Mouse (Mus musculus): Measurements from ENCODE around the gene Aqp1. TPM values are rescaled to one million over a fixed set of nuclear protein-coding genes. Genes with fewer than 3 reads are reported as not detected.
A peak's percentile ranks its signal among the peaks of the same experiment; 100 is the strongest.

Aqp1 gene
- polyA plus RNA-seq, 1 experiment from 2014 or later: 259 TPM

GRCm38 (mm10) chr6:55345264-55345663 is 9.0 kb downstream of the Aqp1 start:
- no peak for DNase-seq (ENCODE audit: low read depth, low spot score)
- POLR2A ChIA-PET: no interaction called here

DNA sequence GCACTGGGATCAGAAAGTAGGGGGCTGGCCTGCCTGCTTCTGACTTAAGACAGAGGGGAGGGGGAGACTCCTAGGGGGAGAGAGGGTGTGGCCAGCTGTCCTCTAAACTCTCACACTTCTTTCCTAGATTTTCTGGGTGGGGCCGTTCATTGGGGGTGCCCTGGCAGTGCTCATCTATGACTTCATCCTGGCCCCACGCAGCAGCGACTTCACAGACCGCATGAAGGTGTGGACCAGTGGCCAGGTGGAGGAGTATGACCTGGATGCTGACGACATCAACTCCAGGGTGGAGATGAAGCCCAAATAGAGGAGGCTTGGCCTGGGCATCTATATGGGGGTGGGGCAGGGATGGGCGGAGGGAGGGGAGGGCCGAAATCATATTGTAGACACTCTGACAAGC is 10.3 kb downstream of the Aqp1 start:
- in situ Hi-C loops (cut with MboI; ENCODE audit: low pct_unique_long_range_greater_than_20kb): no loop called here
- DNase-seq (ENCODE audit: low read depth, low spot score) (no peak), ATAC-seq (no peak)
- H3K27me3 ChIP-seq: no peaks in the 10 kb centered on the region
- ChIA-PET CTCF (interaction anchor here (1.3 to 2.0 kb wide), 3 partner anchors 18 to 113 kb away, joined by 3 to 5 read pairs (median 3); no protein-coding TSS in a partner anchor), POLR2A (interaction anchor here (0.5 to 0.9 kb wide), 2 partner anchors 10 to 60 kb away, joined by 3 to 7 read pairs; no protein-coding TSS in a partner anchor)
- no peak for TF ChIP-seq CTCF (IDR thresholded peaks at IDR 0.05)

More at GRCm38 (mm10) chr6:55345264-55345663, 9.0 kb downstream of the Aqp1 start:
- in situ Hi-C loops (cut with MboI; ENCODE audit: low pct_unique_long_range_greater_than_20kb): no loop called here
- no peak for ATAC-seq
- H3K27me3 ChIP-seq: no peaks in the 10 kb centered on the region
- no peak for TF ChIP-seq CTCF (IDR thresholded peaks at IDR 0.05)
- CTCF ChIA-PET: no interaction called here

GRCm38 (mm10) chr6:55347711-55348571 is 11.7 kb downstream of the Aqp1 start:
- POLR2A ChIA-PET: interaction anchor here (0.5 to 1.0 kb wide), 3 partner anchors 9 to 505 kb away, joined by 3 to 4 read pairs (median 3); no protein-coding TSS in a partner anchor
- in situ Hi-C loops (cut with MboI; ENCODE audit: low pct_unique_long_range_greater_than_20kb): no loop called here
- no peaks in the 10 kb centered on the region for H3K27me3 ChIP-seq
- CTCF ChIA-PET: interaction anchor here (1.3 to 2.3 kb wide), 5 partner anchors 11 to 115 kb away, joined by 3 to 8 read pairs (median 3); no protein-coding TSS in a partner anchor
- DNase-seq (ENCODE audit: low read depth, low spot score): no peak
- no peak for TF ChIP-seq CTCF (IDR thresholded peaks at IDR 0.05)
- ATAC-seq: no peak

- DNase-seq (ENCODE audit: low read depth, low spot score) (no peak), ATAC-seq (no peak)
- in situ Hi-C loops (cut with MboI; ENCODE audit: low pct_unique_long_range_greater_than_20kb): no loop called here
- no peaks in the 10 kb centered on the region for H3K27me3 ChIP-seq
- TF ChIP-seq CTCF (IDR thresholded peaks at IDR 0.05): no peak
- ChIA-PET POLR2A (interaction anchor here (0.7 kb wide), 1 partner anchor 12 kb away, joined by 4 read pairs; the partner anchor contains the start of gene Aqp1), CTCF (interaction anchor here (1.1 to 2.3 kb wide), 3 partner anchors 9 to 27 kb away, joined by 3 to 8 read pairs (median 5); partner anchors contain the start of gene Ghrhr)
Measured at GRCm38 (mm10) chr6:55349231-55349630, 13.0 kb downstream of the Aqp1 start.

DNA sequence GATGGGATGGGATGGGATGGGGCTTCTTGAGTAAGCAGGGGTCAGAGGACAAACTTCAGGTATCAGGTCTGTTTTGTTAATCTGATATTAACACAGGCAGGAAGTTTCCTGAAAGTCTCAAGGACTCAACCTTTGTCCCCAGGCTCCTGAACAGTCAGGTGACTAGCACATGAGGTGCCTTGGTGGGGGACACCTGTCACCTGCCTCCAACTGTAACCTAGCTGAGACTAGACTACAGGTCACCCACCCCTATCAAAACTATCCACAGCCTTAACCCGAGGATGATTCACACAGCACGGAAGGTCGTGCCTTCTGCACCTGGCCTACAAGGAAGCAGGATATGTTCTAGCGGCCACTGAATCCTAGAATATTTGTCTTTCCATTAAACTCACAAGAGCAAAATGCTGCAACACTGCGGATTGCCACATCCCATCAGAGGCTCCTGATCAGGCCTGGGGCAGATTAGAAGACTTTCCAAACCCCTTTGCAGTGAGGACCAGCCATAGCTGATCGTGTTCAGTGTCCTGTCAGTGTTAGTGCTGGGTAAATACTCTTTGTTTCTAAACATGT is 14.2 kb downstream of the Aqp1 start:
- ATAC-seq (no peak), DNase-seq (ENCODE audit: low read depth, low spot score) (no peak)
- TF ChIP-seq CTCF (IDR thresholded peaks at IDR 0.05): no peak
- ChIA-PET CTCF (interaction anchor here (1.2 kb wide), 1 partner anchor 10 kb away, joined by 3 read pairs; no protein-coding TSS in a partner anchor), POLR2A (no interaction called here)
- in situ Hi-C loops (cut with MboI; ENCODE audit: low pct_unique_long_range_greater_than_20kb): no loop called here
- H3K27me3 ChIP-seq: no peaks in the 10 kb centered on the region

DNA sequence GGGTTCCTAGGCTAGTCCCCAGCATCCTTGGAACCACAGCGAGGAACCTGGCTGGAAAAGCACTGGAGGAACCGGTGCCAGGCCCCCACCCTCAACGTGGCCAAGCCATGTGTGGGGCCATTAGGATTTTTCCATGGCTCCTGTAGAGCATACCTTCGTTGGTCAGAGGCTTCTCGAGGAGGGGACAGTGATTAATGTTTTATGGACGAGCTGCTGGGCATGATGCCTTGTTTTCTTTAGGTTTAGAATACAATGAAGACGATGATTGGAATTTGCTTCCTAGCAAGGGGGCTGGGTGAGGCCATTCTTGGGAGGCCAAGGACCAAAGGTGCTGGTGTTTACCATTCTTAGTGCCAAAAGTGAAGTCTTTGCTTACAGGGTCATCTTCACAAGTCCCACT is 15.5 kb downstream of the Aqp1 start:
- CTCF ChIA-PET: no interaction called here
- POLR2A ChIA-PET: interaction anchor here (0.8 kb wide), 2 partner anchors 24 to 127 kb away, joined by 3 read pairs; no protein-coding TSS in a partner anchor
- no peaks in the 10 kb centered on the region for H3K27me3 ChIP-seq
- DNase-seq (ENCODE audit: low read depth, low spot score) (peak; percentile 73), ATAC-seq (peak; percentile 74)
- in situ Hi-C loops (cut with MboI; ENCODE audit: low pct_unique_long_range_greater_than_20kb): no loop called here
- no peak for TF ChIP-seq CTCF (IDR thresholded peaks at IDR 0.05)

DNA sequence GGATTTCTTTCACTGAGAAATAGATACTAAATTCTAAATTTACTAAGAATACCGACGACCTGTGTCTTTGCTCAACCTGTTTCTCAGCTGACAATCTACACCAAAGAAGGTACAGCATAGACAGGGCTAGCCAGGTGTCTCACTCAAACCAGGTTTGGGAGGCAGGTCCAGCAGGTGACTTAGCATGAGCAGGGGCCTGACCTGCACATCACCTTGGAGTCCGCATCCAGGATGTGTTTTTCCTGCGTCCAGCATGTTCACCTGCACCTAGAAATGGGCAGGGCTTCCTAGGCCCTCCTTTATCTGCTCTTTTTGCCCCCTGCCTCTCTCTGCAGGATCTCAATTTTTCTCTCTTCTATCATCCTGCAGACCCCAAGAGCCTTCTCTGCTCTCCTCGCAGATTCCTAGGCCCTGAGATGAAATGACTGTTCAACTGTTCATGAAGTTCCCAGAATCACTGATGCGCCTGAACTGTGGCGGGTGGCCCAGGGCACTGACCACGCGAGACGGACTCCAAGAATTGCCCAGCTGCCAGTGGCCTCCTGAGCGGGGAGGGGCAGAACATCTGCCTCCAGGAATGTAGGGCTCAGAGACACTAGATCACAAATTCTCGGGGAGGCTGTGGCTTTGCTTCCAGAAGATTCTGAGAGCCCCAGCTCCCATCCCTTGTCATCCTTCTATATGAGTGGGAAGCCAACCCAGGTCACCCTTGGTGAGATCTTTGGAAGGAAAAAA is 17.6 kb downstream of the Aqp1 start:
- ChIA-PET POLR2A (interaction anchor here (0.5 kb wide), 1 partner anchor 58 kb away, joined by 3 read pairs; no protein-coding TSS in a partner anchor), CTCF (interaction anchor here (0.6 to 1.4 kb wide), 2 partner anchors 18 to 122 kb away, joined by 3 to 4 read pairs; partner anchors contain the start of gene Aqp1)
- ATAC-seq (no peak), DNase-seq (ENCODE audit: low read depth, low spot score) (no peak)
- in situ Hi-C loops (cut with MboI; ENCODE audit: low pct_unique_long_range_greater_than_20kb): no loop called here
- TF ChIP-seq CTCF (IDR thresholded peaks at IDR 0.05): no peak
- H3K27me3 ChIP-seq: no peaks in the 10 kb centered on the region

GRCm38 (mm10) chr6:55354456-55355117 is 18.4 kb downstream of the Aqp1 start:
- no peaks in the 10 kb centered on the region for H3K27me3 ChIP-seq
- in situ Hi-C loops (cut with MboI; ENCODE audit: low pct_unique_long_range_greater_than_20kb): no loop called here
- no peak for TF ChIP-seq CTCF (IDR thresholded peaks at IDR 0.05)
- ChIA-PET CTCF (interaction anchor here (1.4 to 1.8 kb wide), 2 partner anchors 11 to 122 kb away, joined by 4 read pairs; no protein-coding TSS in a partner anchor), POLR2A (interaction anchor here (0.5 to 0.7 kb wide), 4 partner anchors 10 to 59 kb away, joined by 3 read pairs; no protein-coding TSS in a partner anchor)
- DNase-seq (ENCODE audit: low read depth, low spot score) (no peak), ATAC-seq (no peak)

DNA sequence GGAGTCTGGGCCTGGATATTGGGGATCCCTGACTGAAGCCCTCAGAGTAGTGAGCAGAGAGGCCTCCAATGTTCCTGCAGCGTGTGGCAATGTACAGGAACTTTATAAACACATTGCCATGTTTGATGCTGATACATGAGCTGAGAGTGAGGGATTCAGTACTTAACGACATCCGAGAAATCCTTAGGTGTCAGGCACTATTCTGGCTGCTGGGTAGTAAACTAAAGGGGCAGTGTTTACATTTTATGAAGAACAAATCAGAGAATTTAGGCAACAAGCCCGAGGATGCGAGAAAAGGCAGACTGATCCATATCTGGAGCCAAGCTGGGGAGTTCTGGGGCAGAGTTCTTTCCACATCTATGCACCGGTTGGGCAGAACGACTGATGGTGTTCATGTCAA is 19.3 kb downstream of the Aqp1 start:
- no peak for ATAC-seq
- DNase-seq (ENCODE audit: low read depth, low spot score): no peak
- in situ Hi-C loops (cut with MboI; ENCODE audit: low pct_unique_long_range_greater_than_20kb): no loop called here
- no peak for TF ChIP-seq CTCF (IDR thresholded peaks at IDR 0.05)
- ChIA-PET POLR2A (interaction anchor here (0.5 to 0.7 kb wide), 3 partner anchors 9 to 51 kb away, joined by 3 read pairs; no protein-coding TSS in a partner anchor), CTCF (interaction anchor here (1.1 to 1.8 kb wide), 4 partner anchors 12 to 122 kb away, joined by 3 to 4 read pairs (median 4); partner anchors contain the start of gene Ghrhr)
- no peaks in the 10 kb centered on the region for H3K27me3 ChIP-seq

Measured in Patski (cell line).